Mouse (Mus musculus) olfactory bulb, adult 2 months (tissue): ENCODE measurements around the gene Pbld1.

Source experiments
- CTCF ChIP-seq: fragments of 200-500 bp; IDR thresholded peaks from 2 replicates; pipeline ENCODE4 v1.5.1; 2012; ENCODE audit warnings: low read depth, mild to moderate bottlenecking, low read length, moderate library complexity; ENCODE audit not compliant: insufficient read depth
- POLR2A ChIP-seq: fragments of 200-500 bp; IDR thresholded peaks from 2 replicates; pipeline ENCODE4 v1.6.1; 2012; ENCODE audit warnings: mild to moderate bottlenecking, low read depth, low read length, moderate library complexity; ENCODE audit not compliant: insufficient read depth

- TF ChIP-seq CTCF (no peak), POLR2A (no peak)
These were observed 40.7 kb upstream of the Pbld1 start for GRCm38 (mm10) chr10:63019304-63019703.
